ENCODE assay signal across 16 mouse cellular contexts in genomic region chr12:48878244-48879031, GRCm38 (mm10).
DNase-seq lines count a peak whose midpoint lies in the region; ATAC-seq lines count a peak whose summit lies in the region.
"Had no signal": no experiment of that assay in that cellular context is flagged by ENCODE, and none has a peak within 500 bp of the region (broad histone marks: within the 10 kb centered on the region; RNA-seq: fewer than 3 reads in every experiment).

No protein-coding gene starts in this region.

- WGBS in kidney, embryonic 15.5 days: 31% methylated on average over 8 of the region's 8 CpGs
- WGBS in hindbrain, embryonic 13.5 days: 31% methylated on average over 8 of the region's 8 CpGs
- WGBS in neural tube, embryonic 13.5 days: 36% methylated on average over 8 of the region's 8 CpGs

- no peak overlapping the region for H3K27ac ChIP-seq in kidney, embryonic 15.5 days
- H3K27ac ChIP-seq in hindbrain, embryonic 13.5 days: no peak overlapping the region; the same call in 1 of the 2 replicates
- H3K27ac ChIP-seq in neural tube, embryonic 13.5 days (replicated peaks): no peak overlapping the region
- H3K27ac ChIP-seq: limb, embryonic 15.5 days; lung, embryonic 15.5 days; stomach, embryonic 15.5 days had no signal

- DNase-seq in kidney, adult 8-10 months: no peak
- DNase-seq in embryo, embryonic 10.5 days (ENCODE audit: low spot score): peak; percentile 46
- DNase-seq in layer of hippocampus, adult 8-10 months (ENCODE audit: low spot score in 2 of 2): no peak
- no peak for DNase-seq in adrenal gland, postnatal 4 days (ENCODE audit: low spot score in 2 of 2)
- DNase-seq in adrenal gland, postnatal 25 days: no peak
- DNase-seq: cerebellum, postnatal 25 days; heart, postnatal 4 days; kidney, postnatal 25 days; right cerebral cortex, postnatal 25 days; thymus, postnatal 36 days had no signal

- no peak overlapping the region for H3K9ac ChIP-seq in kidney, embryonic 15.5 days
- H3K9ac ChIP-seq in hindbrain, embryonic 13.5 days: no peak overlapping the region
- no peak overlapping the region for H3K9ac ChIP-seq in neural tube, embryonic 13.5 days
- H3K9ac ChIP-seq: limb, embryonic 15.5 days; lung, embryonic 15.5 days; stomach, embryonic 15.5 days had no signal

- H3K27me3 ChIP-seq in kidney, embryonic 15.5 days: no peaks in the 10 kb centered on the region
- H3K27me3 ChIP-seq in hindbrain, embryonic 13.5 days: no peaks in the 10 kb centered on the region
- H3K27me3 ChIP-seq in neural tube, embryonic 13.5 days: no peaks in the 10 kb centered on the region
- H3K27me3 ChIP-seq: limb, embryonic 15.5 days; lung, embryonic 15.5 days; stomach, embryonic 15.5 days had no signal

- no peak overlapping the region for H3K4me2 ChIP-seq in kidney, embryonic 15.5 days
- H3K4me2 ChIP-seq in hindbrain, embryonic 13.5 days: no peak overlapping the region
- H3K4me2 ChIP-seq in neural tube, embryonic 13.5 days: no peak overlapping the region
- H3K4me2 ChIP-seq: limb, embryonic 15.5 days; lung, embryonic 15.5 days; stomach, embryonic 15.5 days had no signal

- H3K9me3 ChIP-seq in kidney, embryonic 15.5 days (replicated peaks): no peaks in the 10 kb centered on the region
- H3K9me3 ChIP-seq in hindbrain, embryonic 13.5 days: no peaks in the 10 kb centered on the region
- H3K9me3 ChIP-seq in neural tube, embryonic 13.5 days: no peaks in the 10 kb centered on the region
- H3K9me3 ChIP-seq: limb, embryonic 15.5 days; lung, embryonic 15.5 days; stomach, embryonic 15.5 days had no signal

- ATAC-seq in kidney, embryonic 15.5 days (replicated peaks; ENCODE audit: low FRiP score): peak; percentile 86
- ATAC-seq in hindbrain, embryonic 13.5 days (ENCODE audit: low FRiP score): peak; percentile 49; the same call in 1 of the 2 replicates
- ATAC-seq in neural tube, embryonic 13.5 days (ENCODE audit: low read depth): 0 out of 2 replicates have a peak, but pooled peaks have one; percentile 36

- no peak overlapping the region for H3K4me3 ChIP-seq in kidney, embryonic 15.5 days (replicated peaks)
- no peak overlapping the region for H3K4me3 ChIP-seq in hindbrain, embryonic 13.5 days
- H3K4me3 ChIP-seq in neural tube, embryonic 13.5 days: no peak overlapping the region
- H3K4me3 ChIP-seq: limb, embryonic 15.5 days; lung, embryonic 15.5 days; stomach, embryonic 15.5 days had no signal

- 0 out of 2 replicates have a peak, but pooled peaks cover 4% of the 10 kb centered on the region for H3K4me1 ChIP-seq in kidney, embryonic 15.5 days
- H3K4me1 ChIP-seq in hindbrain, embryonic 13.5 days (replicated peaks): peaks cover 8% of the 10 kb centered on the region
- H3K4me1 ChIP-seq in neural tube, embryonic 13.5 days (replicated peaks): peaks cover 9% of the 10 kb centered on the region
- H3K4me1 ChIP-seq: limb, embryonic 15.5 days; lung, embryonic 15.5 days; stomach, embryonic 15.5 days had no signal

- no peaks in the 10 kb centered on the region for H3K36me3 ChIP-seq in kidney, embryonic 15.5 days
- no peaks in the 10 kb centered on the region for H3K36me3 ChIP-seq in hindbrain, embryonic 13.5 days
- no peaks in the 10 kb centered on the region for H3K36me3 ChIP-seq in neural tube, embryonic 13.5 days
- H3K36me3 ChIP-seq: limb, embryonic 15.5 days; lung, embryonic 15.5 days; stomach, embryonic 15.5 days had no signal

Comparison
In these comparisons a context has a peak if more than half of its experiments do, and no peak if none do; other contexts are left out.
1. ATAC-seq: peak in every context shown above with its lines; median percentile 86 in kidney, embryonic 15.5 days; 49 in hindbrain, embryonic 13.5 days; 36 in neural tube, embryonic 13.5 days.